Mouse (Mus musculus) kidney, postnatal 0 days (tissue): ENCODE data around the gene L1td1. TPM values are rescaled to one million over a fixed set of nuclear protein-coding genes. Genes with fewer than 3 reads are reported as not detected.

ENCODE experiments used
- ATAC-seq: fragments of 200-750 bp; cut with Nextera tagmentation; replicated peaks from 2 replicates; pipeline ENCODE4 v1.8.0; 2017; ENCODE audit warnings: low read depth, moderate number of reproducible peaks, moderate TSS enrichment, moderate library complexity; ENCODE audit not compliant: low FRiP score
- DNase-seq: peaks from one replicate; pipeline ENCODE4 v3.0.0-alpha.2; 2016; ENCODE audit warnings: low spot score
- H3K27ac ChIP-seq: fragments of 300-500 bp; sonication (generic); 2 replicates; pipeline ENCODE4 v1.5.1; 2014; ENCODE audit warnings: mild to moderate bottlenecking
- H3K27me3 ChIP-seq: fragments of 300-500 bp; sonication (generic); 2 replicates; pipeline ENCODE4 v1.6.1; 2014; ENCODE audit warnings: low read length, mixed read lengths; ENCODE audit not compliant: insufficient read depth
- H3K36me3 ChIP-seq: fragments of 300-500 bp; sonication (generic); 2 replicates; pipeline ENCODE4 v1.6.1; 2014; ENCODE audit warnings: low read length, mixed read lengths; ENCODE audit not compliant: insufficient read depth
- H3K4me1 ChIP-seq: fragments of 300-500 bp; sonication (generic); replicated peaks from 2 replicates; pipeline ENCODE4 v1.6.1; 2014; ENCODE audit warnings: antibody characterized with exemption, low read length, mixed read lengths; ENCODE audit not compliant: insufficient read depth
- H3K4me2 ChIP-seq: fragments of 300-500 bp; sonication (generic); 2 replicates; pipeline ENCODE4 v1.6.1; 2014; ENCODE audit warnings: mild to moderate bottlenecking, low read length, moderate library complexity, mixed read lengths
- H3K4me3 ChIP-seq: fragments of 300-500 bp; sonication (generic); replicated peaks from 2 replicates; pipeline ENCODE4 v1.5.1; 2014; ENCODE audit warnings: low read depth, low read length
- H3K9ac ChIP-seq: fragments of 300-500 bp; sonication (generic); 2 replicates; pipeline ENCODE4 v1.6.1; 2014; ENCODE audit warnings: low read depth, low read length
- H3K9me3 ChIP-seq: fragments of 300-500 bp; sonication (generic); replicated peaks from 2 replicates; pipeline ENCODE4 v1.6.1; 2016; ENCODE audit warnings: low read length, inconsistent platforms, mixed read lengths
- CTCF ChIP-seq: IDR thresholded peaks from 2 replicates; pipeline ENCODE4 v1.5.1; 2016; ENCODE audit warnings: antibody characterized with exemption, low read depth, mild to moderate bottlenecking, moderate library complexity
- WGBS: fragments of 180-500 bp; shearing (Covaris S2); extraction: QIAGEN DNeasy Blood & Tissue Kit; methylation state at CpG from one replicate; pipeline ENCODE4 v1.1.7; 2014; 5-methylcytosine and 5-hydroxymethylcytosine counted together
- polyA plus RNA-seq: library from polyadenylated mRNA; unstranded; fragments of >200 nt; fragmentation: Nextera tagmentation; extraction: Ambion mirVana; gene quantifications from 2 replicates; pipeline ENCODE4 v1.2.1, GENCODE M21; 2015

L1td1 gene
- polyA plus RNA-seq = 0.18 and 0.24 TPM in 2 replicates

DNA sequence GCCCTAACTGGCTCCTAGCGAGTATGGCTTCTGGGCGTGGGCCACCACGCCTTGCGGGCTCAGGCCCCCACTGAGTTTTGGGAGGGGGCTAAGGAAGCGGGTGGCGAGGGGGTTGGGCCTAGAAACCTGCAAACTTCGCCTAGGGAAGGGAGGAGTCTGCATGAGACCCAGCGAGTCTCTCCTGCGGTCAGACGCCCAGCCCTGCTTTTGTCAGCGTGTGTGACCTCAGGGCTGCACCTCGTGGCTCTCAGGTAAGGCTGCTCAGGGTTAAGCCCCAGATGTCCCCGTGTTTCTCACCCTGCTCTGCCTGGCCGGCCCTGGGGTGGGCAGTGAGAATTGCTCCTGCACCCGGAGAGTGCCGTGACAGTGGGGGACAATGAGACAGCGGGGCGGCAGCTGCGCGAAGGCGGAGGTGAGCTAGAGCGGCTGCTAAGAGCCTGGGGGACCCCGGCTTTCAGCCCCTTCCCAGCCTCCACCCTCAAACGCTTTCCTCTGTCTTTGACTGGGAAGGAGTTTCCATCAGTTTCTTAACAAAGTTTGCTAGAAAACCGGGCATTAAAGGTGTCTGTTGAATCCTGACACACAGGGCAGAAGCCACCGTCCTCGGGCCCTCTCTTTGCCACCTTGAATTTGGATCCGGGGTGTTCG is at the start of gene L1td1:
L1td1 (plus strand) TSS at position 145 of the 648 bp plus-strand sequence.
- peak within 1 kb of the TSS; percentile 51 for H3K4me2 ChIP-seq
- no peak within 1 kb of the TSS for H3K27ac ChIP-seq
- H3K9ac ChIP-seq = no peak within 1 kb of the TSS
- 0 out of 2 replicates have a peak, but pooled peaks cover 3% of the 10 kb centered on the region for H3K4me1 ChIP-seq
- no peak for DNase-seq
- H3K9me3 ChIP-seq = no peaks in the 10 kb centered on the region
- H3K27me3 ChIP-seq = 0 out of 2 replicates have a peak, but pooled peaks cover 7% of the 10 kb centered on the region
- H3K4me3 ChIP-seq = peak within 1 kb of the TSS; percentile 13
- ATAC-seq = 0 out of 2 replicates have a peak, but pooled peaks have one; percentile 30
- TF ChIP-seq CTCF = no peak
- WGBS = 18% methylated on average over 29 of the region's 29 CpGs
- H3K36me3 ChIP-seq = no peaks in the 10 kb centered on the region

DNA sequence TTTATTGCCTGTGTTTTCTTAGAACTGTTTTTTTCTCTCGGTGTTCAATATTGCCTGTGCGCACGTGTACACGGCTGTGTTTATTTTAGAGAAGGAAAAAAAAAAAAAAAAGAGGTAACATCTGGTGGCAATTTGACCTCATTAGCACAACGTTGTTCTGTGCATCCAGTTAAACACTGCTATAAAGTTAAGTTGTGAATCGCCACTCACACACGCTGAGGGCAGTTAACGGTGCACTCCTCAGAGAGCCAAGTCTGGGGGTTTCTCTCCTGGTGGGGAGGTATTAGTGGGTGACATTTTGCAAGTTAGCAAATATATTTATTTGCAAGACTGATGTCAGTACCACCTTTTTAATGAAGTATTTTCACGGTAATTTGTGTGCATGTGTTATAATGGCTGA is 49.0 kb upstream of the L1td1 start:
- Histone ChIP-seq H3K36me3 (no peaks in the 10 kb centered on the region), H3K4me1 (no peaks in the 10 kb centered on the region), H3K9me3 (no peaks in the 10 kb centered on the region), H3K9ac (no peak overlapping the region), H3K4me3 (no peak overlapping the region), H3K27ac (no peak overlapping the region), H3K27me3 (no peaks in the 10 kb centered on the region), H3K4me2 (no peak overlapping the region)
- no peak for ATAC-seq
- TF ChIP-seq CTCF = no peak
- 25% methylated on average over 9 of the region's 9 CpGs for WGBS
- no peak for DNase-seq

- Histone ChIP-seq H3K27ac (no peak overlapping the region), H3K9ac (no peak overlapping the region), H3K4me2 (no peak overlapping the region), H3K27me3 (no peaks in the 10 kb centered on the region), H3K4me3 (no peak overlapping the region), H3K4me1 (no peaks in the 10 kb centered on the region), H3K36me3 (peaks cover 16% of the 10 kb centered on the region; the same call in 1 of the 2 replicates), H3K9me3 (no peaks in the 10 kb centered on the region)
- ATAC-seq = no peak
- WGBS = 79% methylated on average over 11 of the region's 11 CpGs
- no peak for TF ChIP-seq CTCF
- no peak for DNase-seq
These were observed 39.8 kb upstream of the L1td1 start for GRCm38 (mm10) chr4:98686678-98687267.

DNA sequence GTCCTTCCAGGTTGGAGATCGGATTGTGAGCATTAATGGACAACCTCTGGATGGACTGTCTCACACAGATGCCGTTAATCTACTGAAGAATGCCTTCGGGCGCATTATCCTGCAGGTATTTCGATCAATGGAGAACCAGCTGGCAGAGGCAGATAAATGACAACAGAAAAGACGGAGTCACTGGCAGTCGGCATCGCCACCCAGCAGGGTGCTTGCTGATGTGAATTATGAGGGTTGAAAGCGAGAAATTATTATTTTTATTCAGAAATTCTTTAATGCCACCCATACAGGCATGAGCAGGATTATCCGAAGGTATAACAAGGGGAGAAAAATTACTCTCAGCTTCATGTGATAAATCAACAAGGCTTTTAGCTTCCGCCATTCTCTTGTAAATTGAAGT is 38.4 kb upstream of the L1td1 start:
- Histone ChIP-seq H3K27ac (no peak overlapping the region), H3K9ac (no peak overlapping the region), H3K4me1 (no peaks in the 10 kb centered on the region), H3K4me3 (no peak overlapping the region), H3K36me3 (peaks cover 16% of the 10 kb centered on the region; the same call in 1 of the 2 replicates), H3K9me3 (no peaks in the 10 kb centered on the region), H3K27me3 (no peaks in the 10 kb centered on the region), H3K4me2 (no peak overlapping the region)
- no peak for TF ChIP-seq CTCF
- no peak for ATAC-seq
- DNase-seq = no peak
- WGBS = 89% methylated on average over 11 of the region's 11 CpGs

DNA sequence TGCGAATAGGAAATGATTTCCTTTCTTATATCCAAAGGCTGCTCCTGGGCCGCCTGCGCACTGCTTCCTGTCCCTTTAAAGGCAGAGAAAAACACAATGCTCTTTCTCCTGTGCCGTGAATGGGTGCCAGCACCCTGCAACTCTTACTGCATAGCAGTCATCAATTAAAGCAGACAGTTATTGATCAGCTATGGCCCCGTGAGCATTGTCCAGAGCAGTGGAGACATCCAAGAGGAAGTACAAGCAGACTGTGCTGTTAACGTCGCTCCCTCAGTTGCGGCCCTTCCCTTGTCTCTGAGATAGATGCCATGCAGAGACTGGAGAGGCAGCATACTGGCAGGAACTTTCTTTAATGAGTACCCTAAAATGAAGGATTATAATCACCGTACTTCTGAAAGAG is 38.0 kb upstream of the L1td1 start:
- no peaks in the 10 kb centered on the region for H3K4me1 ChIP-seq
- H3K27ac ChIP-seq = no peak overlapping the region
- ATAC-seq = no peak
- H3K4me2 ChIP-seq = no peak overlapping the region
- H3K4me3 ChIP-seq = no peak overlapping the region
- no peak for DNase-seq
- 83% methylated on average over 9 of the region's 9 CpGs for WGBS
- peaks cover 16% of the 10 kb centered on the region; the same call in 1 of the 2 replicates for H3K36me3 ChIP-seq
- H3K9ac ChIP-seq = no peak overlapping the region
- no peak for TF ChIP-seq CTCF
- H3K27me3 ChIP-seq = no peaks in the 10 kb centered on the region
- no peaks in the 10 kb centered on the region for H3K9me3 ChIP-seq

- no peaks in the 10 kb centered on the region for H3K4me1 ChIP-seq
- H3K36me3 ChIP-seq = peaks cover 16% of the 10 kb centered on the region; the same call in 1 of the 2 replicates
- peak; percentile 32; the same call in 1 of the 2 replicates for TF ChIP-seq CTCF
- no peaks in the 10 kb centered on the region for H3K9me3 ChIP-seq
- ATAC-seq (no peak), DNase-seq (no peak)
- no peak overlapping the region for H3K4me3 ChIP-seq
- no peak overlapping the region for H3K4me2 ChIP-seq
- 97% methylated on average over 1 of the region's 1 CpGs for WGBS
- no peak overlapping the region for H3K27ac ChIP-seq
- H3K27me3 ChIP-seq = no peaks in the 10 kb centered on the region
- no peak overlapping the region for H3K9ac ChIP-seq
These were observed 36.5 kb upstream of the L1td1 start for GRCm38 (mm10) chr4:98689988-98690387.
